Mouse (Mus musculus) brain, embryonic 14.5 days (tissue): Measurements from ENCODE around the gene Olfr644. TPM values are rescaled to one million over a fixed set of nuclear protein-coding genes. Genes with fewer than 3 reads are reported as not detected.

Experiments
- DNase-seq: peaks from one replicate; pipeline ENCODE4 v3.0.0-alpha.2; 2011; ENCODE audit warnings: low read depth
- CTCF ChIP-seq: fragments of 200-500 bp; IDR thresholded peaks from 2 replicates; pipeline ENCODE4 v1.5.1; 2012; ENCODE audit warnings: inconsistent platforms, mild to moderate bottlenecking, moderate library complexity, borderline replicate concordance; ENCODE audit not compliant: insufficient read depth, insufficient read length; ENCODE audit errors: extremely low read depth
- POLR2A ChIP-seq: fragments of 200-500 bp; IDR thresholded peaks from 2 replicates; pipeline ENCODE4 v1.6.1; 2012; ENCODE audit warnings: mild to moderate bottlenecking, inconsistent platforms, borderline replicate concordance; ENCODE audit not compliant: poor library complexity, insufficient read depth, insufficient read length, severe bottlenecking; ENCODE audit errors: extremely low read depth
- polyA plus RNA-seq: library from polyadenylated mRNA; depleted of rRNA; stranded (reverse); fragments of >200 nt; gene quantifications from 2 replicates; pipeline ENCODE4 v1.2.3, GENCODE M21; 2012; rRNA removed

Gene Olfr644
- polyA plus RNA-seq: not detected in 2 replicates

DNA sequence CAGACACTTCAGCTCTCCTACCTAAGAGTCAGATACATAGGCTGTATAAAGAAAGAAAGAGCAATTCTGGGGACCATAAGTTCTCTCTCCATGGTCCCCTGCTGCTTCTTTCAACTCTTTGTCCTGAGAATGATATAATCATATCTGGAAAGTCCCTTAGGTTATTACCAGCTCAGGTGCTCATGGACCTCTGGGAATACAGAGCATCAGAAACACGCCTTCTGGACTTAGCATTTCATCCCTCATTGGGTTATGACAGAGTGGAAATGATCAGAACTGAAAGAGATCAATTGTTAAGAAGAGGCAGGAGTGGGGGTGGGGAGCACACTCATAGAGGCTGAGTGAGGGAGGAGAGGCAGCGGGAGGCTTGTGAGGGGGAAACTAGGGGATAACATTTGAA is at the start of gene Olfr644:
Olfr644 (minus strand) TSS at position 101 of the 400 bp plus-strand sequence.
- TF ChIP-seq CTCF (no peak), POLR2A (no peak)
- DNase-seq: no peak

DNA sequence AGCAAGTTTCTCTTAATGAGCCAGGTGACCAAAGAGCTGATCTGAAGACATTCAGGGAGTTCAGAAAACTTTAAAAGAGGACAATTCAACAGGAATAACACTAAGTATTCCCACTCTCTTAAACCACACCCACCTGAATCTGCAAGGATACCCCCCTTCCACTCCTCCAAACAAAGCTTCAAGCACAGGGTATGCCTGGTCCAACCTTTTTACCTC is 33.0 kb upstream of the Olfr644 start, which contains the start of gene Olfr646:
Olfr646 (plus strand) TSS at position 117 of the 216 bp plus-strand sequence.
- no peak for TF ChIP-seq POLR2A
- no peak for TF ChIP-seq CTCF
- DNase-seq: no peak

DNA sequence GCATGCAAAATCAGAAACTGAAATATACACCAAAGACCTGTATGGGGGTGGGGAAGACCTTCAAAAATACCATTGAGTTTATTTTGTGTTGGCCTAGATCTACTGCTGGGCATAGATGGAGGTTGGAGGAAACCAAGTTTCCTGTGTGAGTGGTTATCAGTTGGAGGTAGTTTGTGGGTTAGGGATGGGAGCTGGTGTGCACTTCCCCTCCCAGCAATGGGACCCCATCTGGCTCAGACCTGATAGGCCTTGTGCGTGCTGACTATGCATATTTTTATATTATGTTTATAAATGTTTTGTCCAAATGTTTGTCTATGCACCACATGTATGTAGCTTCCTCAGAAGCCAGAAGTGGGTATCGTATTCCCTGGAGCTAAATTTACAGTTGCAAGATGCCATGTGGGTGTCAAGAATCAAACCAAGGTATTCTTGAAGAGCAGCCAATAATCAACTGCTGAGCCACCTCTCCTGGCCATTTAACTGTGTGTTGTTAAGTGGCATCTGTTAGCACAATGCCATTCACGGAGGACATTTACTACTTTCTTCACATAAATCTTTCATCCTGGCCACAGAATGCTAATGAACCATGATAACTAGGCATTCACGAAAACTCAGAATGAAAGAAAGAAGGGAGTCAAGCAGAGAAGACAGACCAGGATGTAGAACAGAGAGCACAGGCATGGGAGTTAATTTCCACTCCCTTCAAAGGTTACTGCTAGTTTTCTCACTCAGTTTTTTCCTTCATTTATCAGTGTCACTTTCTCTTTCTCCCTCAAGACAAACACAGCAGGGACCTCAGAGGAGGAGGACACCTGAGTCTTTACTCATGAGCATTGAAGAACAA is 32.5 kb upstream of the Olfr644 start:
- TF ChIP-seq POLR2A (no peak), CTCF (no peak)
- no peak for DNase-seq

DNA sequence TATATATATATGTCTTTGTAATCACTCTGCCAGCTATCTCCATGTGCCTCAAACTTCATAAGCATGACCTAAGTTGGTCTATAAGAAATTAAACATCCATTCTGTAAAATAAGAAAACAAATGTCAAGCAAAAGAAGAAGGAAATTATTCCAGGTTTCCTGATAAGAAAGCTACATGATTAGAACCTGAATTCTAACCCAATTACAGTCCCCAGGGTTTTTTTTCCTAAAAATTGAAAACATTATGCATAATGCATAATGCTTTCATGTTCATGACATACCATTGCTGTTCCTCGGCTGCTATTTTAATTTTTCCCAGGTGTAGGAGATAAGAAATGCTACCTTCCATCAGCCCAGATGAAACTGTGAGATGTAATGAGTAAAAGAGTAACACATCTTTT is 13.7 kb upstream of the Olfr644 start, which contains the start of gene Olfr645:
Olfr645 (minus strand) TSS at position 101 of the 400 bp plus-strand sequence.
- no peak for TF ChIP-seq POLR2A
- no peak for TF ChIP-seq CTCF

DNA sequence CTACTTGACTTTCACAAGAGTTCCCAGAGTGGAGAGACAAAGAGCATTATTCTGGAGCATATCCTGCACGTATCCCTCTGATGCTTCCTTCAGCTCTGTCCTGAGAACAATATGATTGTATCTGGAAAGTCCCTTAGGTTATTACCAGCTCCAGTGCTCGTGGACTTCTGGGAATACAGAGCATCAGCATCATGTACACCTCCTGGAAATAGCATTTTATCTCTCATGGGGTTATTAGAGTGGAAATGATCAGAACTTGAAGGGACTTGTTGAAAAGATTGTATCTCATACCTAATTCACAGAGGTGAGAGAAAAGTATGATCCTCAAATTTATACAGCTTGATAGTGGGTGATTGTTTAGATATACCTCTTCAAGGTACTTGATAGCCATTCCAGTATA is 10.3 kb downstream of the Olfr644 start, which contains the start of gene 4930516K23Rik:
4930516K23Rik (minus strand) TSS at position 101 of the 400 bp plus-strand sequence.
- no peak for DNase-seq
- no peak for TF ChIP-seq POLR2A
- no peak for TF ChIP-seq CTCF

More for the DNA sequence above, 13.7 kb upstream of the Olfr644 start, which contains the start of gene Olfr645:
- DNase-seq: no peak

DNA sequence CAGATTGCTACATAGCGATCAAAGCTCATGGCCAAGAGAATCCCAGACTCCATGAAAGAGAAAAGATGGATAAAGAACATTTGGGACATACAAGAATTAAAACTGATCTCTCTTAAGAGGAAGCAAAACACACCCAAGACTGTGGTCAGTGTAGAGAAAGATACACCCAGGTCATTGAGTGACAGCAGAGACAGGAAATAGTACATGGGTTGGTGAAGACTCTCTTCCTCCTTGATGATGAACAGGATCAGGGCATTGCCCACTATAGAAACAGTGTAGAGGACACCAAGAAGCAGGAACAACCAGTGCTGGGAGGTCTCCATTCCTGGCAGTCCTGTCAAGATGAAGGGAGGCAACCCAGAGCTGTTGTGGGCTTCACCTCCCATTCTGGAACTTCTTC is 12.5 kb downstream of the Olfr644 start:
- no peak for DNase-seq
- TF ChIP-seq POLR2A: no peak
- TF ChIP-seq CTCF: no peak

DNA sequence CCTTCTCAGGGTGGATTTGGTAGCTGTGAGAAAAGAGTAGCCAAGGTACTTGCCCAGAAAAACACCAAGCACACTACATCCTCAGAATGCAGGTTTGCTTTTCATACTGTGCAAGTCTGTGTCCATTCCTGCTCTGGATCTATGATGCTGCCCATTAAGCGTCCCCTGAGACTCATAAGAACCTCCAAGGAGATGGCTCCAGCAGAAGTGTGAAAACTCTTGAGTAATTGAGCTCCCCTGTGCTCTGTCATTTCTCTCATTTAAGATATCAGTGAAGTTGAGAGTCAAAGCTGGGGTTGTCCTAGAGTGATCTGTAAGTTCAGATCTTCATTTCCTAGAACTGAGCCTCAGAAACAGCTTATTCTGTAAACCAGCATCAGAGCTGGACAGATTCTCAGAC is 19.1 kb downstream of the Olfr644 start, which contains the start of gene Olfr642:
Olfr642 (minus strand) TSS at position 101 of the 400 bp plus-strand sequence.
- no peak for TF ChIP-seq CTCF
- no peak for TF ChIP-seq POLR2A
- DNase-seq: no peak

DNA sequence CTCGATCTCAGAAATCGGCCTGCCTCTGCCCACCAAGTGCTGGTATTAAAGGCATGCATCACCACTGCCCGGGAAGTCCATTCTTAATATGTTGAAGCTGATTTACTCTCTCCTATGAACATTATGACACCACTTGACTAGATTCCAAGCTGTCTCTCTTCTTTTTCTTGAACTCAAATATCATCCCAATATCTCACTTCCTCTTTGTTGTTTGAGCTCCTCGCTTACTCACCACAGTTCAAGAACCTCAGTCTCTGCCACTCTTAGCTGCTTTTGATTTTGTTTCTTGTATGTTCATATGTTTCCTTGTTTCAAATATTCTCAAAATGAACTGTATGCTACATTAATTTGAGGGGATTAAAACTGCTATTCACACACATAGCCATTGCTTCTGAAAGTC is 20.9 kb downstream of the Olfr644 start:
- TF ChIP-seq CTCF (no peak), POLR2A (no peak)
- DNase-seq: no peak

DNA sequence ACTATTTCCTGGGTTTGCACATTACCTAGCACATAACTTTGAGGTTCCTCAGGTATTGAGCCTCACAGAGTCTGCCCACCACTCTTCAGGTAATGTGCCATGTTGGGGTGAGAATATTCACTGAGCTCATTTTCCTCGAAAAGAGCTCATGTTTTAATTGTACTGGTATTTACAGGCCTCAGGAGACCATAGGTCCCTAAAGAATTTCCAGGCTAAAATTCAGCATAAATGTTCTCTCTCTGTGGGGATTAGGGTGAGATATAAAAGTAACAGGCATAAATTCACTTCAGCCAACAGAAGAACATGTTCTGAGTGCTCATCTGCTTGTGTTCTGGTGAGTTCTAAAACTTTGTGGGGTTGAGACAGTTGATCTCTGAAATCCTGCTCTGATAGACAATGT is 36.5 kb downstream of the Olfr644 start, which contains the start of gene Olfr641:
Olfr641 (plus strand) TSS at position 301 of the 400 bp plus-strand sequence.
- DNase-seq: no peak
- TF ChIP-seq POLR2A (no peak), CTCF (no peak)

DNA sequence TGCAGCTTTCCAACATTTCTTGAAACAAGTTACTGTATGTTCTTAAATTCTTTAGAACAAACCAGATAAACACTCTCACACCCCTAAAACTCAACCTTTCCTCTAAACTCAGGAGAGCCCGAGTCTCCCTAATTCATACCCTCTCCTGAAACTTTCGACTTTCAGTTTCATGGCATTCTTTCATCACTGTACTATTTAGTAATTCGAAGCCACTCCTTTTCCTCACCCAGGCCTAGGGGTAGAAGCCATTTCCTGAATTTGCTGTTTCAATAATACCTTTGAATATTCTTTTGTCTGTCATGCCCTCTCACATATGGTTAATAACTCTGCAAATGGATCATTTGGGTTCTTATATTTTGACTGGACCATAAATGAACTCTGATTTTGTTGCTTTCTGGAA is 44.7 kb downstream of the Olfr644 start:
- DNase-seq: no peak
- no peak for TF ChIP-seq CTCF
- TF ChIP-seq POLR2A: no peak

DNA sequence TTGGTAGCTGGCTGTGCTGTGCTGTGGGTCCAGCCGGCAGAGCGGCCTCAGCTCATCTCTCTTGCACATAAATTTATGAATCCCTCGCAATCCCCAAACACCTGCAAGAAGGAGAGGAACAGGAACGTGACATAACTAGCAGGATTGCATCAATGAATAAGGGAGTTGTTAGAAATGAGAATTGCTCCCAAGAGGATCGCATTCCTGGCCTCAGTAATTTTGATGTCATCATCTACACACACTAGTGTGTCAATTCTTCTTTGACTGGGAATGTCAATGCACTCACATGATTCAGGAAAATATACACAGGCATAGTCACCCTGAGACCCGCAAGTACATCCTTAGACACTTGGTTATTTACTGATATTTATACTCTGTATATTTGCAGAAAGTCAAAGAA is 46.2 kb downstream of the Olfr644 start, which contains the start of gene Olfr640:
Olfr640 (minus strand) TSS at position 101 of the 400 bp plus-strand sequence.
- DNase-seq: no peak
- no peak for TF ChIP-seq CTCF
- TF ChIP-seq POLR2A: no peak
